Mouse (Mus musculus) stomach, postnatal 0 days (tissue): ENCODE measurements at regions not wholly inside any gene's neighbourhood (a gene's known extent, or its start where the extent isn't known, plus 50 kb on each side); places are given as distances from the start of the nearest gene placed in this dataset.
A peak's percentile ranks its signal among the peaks of the same experiment; 100 is the strongest.
"Not testable (repeated sequence)": the region's sequence is repeated elsewhere in the genome, so short reads cannot be mapped to it uniquely, and the experiment has no call there.

Experiments
- ATAC-seq: fragments of 200-750 bp; cut with Nextera tagmentation; 2 replicates; pipeline ENCODE4 v1.8.0; 2017; ENCODE audit not compliant: low FRiP score, low TSS enrichment
- DNase-seq: peaks from one replicate; pipeline ENCODE4 v3.0.0-alpha.2; 2016; ENCODE audit warnings: low spot score
- H3K27ac ChIP-seq: fragments of 300-500 bp; sonication (generic); replicated peaks from 2 replicates; pipeline ENCODE4 v1.5.1; 2014; ENCODE audit warnings: mild to moderate bottlenecking, control low read depth
- H3K27me3 ChIP-seq: fragments of 300-500 bp; sonication (generic); 2 replicates; pipeline ENCODE4 v1.6.1; 2014; ENCODE audit warnings: low read length; ENCODE audit not compliant: control insufficient read depth, insufficient read depth
- H3K36me3 ChIP-seq: fragments of 300-500 bp; sonication (generic); 2 replicates; pipeline ENCODE4 v1.6.1; 2014; ENCODE audit warnings: low read length, mixed read lengths; ENCODE audit not compliant: control insufficient read depth, insufficient read depth
- H3K4me1 ChIP-seq: fragments of 300-500 bp; sonication (generic); replicated peaks from 2 replicates; pipeline ENCODE4 v1.6.1; 2014; ENCODE audit warnings: antibody characterized with exemption; ENCODE audit not compliant: control insufficient read depth, insufficient read depth
- H3K4me2 ChIP-seq: fragments of 300-500 bp; sonication (generic); replicated peaks from 2 replicates; pipeline ENCODE4 v1.6.1; 2014; ENCODE audit warnings: low read depth, mild to moderate bottlenecking, control low read depth, moderate library complexity
- H3K4me3 ChIP-seq: fragments of 300-500 bp; sonication (generic); 2 replicates; pipeline ENCODE4 v1.5.1; 2014; ENCODE audit warnings: low read depth, low read length, control low read depth
- H3K9ac ChIP-seq: fragments of 300-500 bp; sonication (generic); 2 replicates; pipeline ENCODE4 v1.6.1; 2014; ENCODE audit warnings: mild to moderate bottlenecking, low read length, control low read depth, mixed read lengths
- H3K9me3 ChIP-seq: fragments of 300-500 bp; sonication (generic); 2 replicates; pipeline ENCODE4 v1.6.1; 2016; ENCODE audit warnings: low read length; ENCODE audit not compliant: control insufficient read depth
- CTCF ChIP-seq: IDR thresholded peaks from 2 replicates; pipeline ENCODE4 v1.5.1; 2016; ENCODE audit warnings: antibody characterized with exemption, low read depth, mild to moderate bottlenecking, moderate library complexity
- WGBS: fragments of 180-500 bp; shearing (Covaris S2); extraction: QIAGEN DNeasy Blood & Tissue Kit; methylation state at CpG from one replicate; pipeline ENCODE4 v1.1.7; 2014; 5-methylcytosine and 5-hydroxymethylcytosine counted together

DNA sequence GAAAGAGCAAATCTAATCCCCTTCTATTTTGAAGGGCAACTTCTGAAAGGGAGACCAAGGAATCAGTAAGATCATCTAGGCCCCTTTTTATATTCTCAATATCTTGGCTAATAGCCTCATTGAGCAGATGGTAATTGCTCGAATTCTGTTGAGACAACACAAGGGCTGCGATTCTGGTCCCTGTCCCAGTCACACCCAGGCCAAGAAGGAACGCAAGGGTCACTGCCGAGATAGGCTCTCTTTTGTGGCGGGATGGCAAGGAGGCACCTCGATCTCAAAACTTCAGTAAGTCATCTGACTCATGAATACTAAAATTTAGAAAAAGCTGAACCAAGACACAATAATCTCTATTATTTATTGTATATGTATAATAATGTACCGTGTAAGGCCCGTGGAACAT lies 68.6 kb upstream of the Zfp709 start:
- not testable (repeated sequence) for DNase-seq, H3K9ac ChIP-seq, H3K4me2 ChIP-seq, H3K27ac ChIP-seq, H3K36me3 ChIP-seq, ATAC-seq, H3K9me3 ChIP-seq, H3K27me3 ChIP-seq, H3K4me1 ChIP-seq, H3K4me3 ChIP-seq
- 90% methylated on average over 8 of the region's 8 CpGs for WGBS

DNA sequence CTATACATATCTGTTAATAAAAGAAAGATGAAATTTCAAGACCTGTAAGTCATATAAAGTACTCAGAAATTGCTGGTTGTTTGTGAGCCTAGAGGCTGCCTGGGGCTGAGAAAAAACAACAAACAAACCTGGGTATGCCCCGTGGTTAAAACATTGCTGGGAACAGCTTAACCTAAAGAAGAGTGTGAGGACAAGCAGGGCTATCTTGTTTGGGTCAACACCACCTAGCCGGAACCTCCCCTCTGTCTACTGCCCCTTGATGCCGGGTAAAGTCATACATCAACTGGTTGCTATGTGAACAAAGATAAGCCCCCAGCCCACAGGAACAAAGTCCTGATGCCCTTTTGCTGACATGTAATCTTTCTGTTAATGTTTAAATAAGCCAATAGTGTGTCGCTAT lies 74.0 kb upstream of the Zfp709 start:
- H3K27ac ChIP-seq, H3K9ac ChIP-seq, H3K27me3 ChIP-seq, H3K36me3 ChIP-seq, H3K4me2 ChIP-seq, DNase-seq, H3K4me1 ChIP-seq, ATAC-seq, H3K9me3 ChIP-seq, H3K4me3 ChIP-seq: not testable (repeated sequence)
- 19% methylated on average over 3 of the region's 4 CpGs for WGBS

DNA sequence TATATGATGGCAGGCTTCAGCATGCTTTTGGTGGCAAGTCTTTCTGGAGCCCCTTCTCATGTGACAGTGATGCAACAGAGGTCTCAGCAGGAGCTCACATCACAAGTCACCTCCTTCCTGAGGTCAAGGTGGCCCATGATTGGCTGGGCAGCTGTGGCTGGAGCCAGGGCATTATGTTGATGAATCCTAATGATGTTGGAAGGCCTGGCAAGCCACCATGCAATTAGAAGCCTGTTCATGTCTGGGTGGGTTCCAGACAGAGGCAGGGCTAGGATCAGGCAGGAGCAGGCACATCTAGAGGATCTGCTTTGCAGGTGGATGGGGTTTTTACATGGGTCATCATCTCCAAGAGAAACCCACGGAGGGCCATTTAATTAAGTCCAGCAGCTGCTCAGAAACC lies 77.2 kb upstream of the Zfp709 start:
- not testable (repeated sequence) for H3K4me2 ChIP-seq, DNase-seq, H3K36me3 ChIP-seq, H3K9me3 ChIP-seq, H3K27me3 ChIP-seq, H3K4me3 ChIP-seq, H3K9ac ChIP-seq, H3K27ac ChIP-seq, ATAC-seq, H3K4me1 ChIP-seq
- 84% methylated on average over 1 of the region's 1 CpGs for WGBS

DNA sequence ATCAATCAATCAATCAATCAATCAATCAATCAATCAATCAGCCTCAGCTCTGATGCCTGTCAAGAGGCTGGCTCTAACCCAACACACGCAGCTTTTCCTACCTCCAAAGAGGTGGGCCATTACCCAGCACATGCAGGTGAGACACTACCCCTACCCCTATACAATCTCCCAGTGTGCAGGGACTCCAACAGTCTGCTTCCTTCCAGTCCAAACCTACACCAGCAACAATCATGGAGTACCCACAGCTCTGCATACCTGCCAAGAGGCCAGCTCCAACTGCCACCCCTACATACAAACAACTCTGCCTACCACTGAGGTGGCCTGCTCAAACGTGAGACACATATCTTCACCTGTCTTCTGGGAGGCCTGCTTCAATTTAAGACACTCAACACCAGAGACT lies 76.7 kb upstream of the Fcho1 start:
- not testable (repeated sequence) for H3K9me3 ChIP-seq, H3K4me3 ChIP-seq, H3K27me3 ChIP-seq, H3K9ac ChIP-seq, DNase-seq, H3K4me1 ChIP-seq, H3K4me2 ChIP-seq, H3K27ac ChIP-seq, H3K36me3 ChIP-seq
- ATAC-seq: peak; percentile 77
- WGBS: 66% methylated on average over 2 of the region's 2 CpGs

DNA sequence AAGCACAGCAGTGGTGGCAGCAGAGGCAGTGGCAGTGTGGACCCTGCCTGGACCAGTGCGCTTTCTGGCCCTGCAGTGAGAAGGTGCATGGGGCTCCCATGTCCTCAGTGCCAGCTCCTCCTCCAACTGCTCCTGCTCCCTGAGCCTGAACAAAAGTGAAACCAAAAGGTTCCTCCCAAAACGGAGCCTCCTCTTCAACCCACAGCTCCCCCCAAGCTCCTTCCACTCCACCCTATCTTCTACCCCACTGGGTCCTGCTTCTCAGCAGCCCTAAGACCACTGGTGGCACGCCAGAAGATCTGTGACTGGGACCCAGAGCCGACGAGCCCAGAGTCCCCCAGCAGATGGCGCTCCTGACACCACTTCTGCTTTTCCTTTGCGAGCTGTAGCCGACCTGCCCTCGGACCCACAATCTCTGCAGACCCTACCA lies 63.5 kb upstream of the Fcho1 start:
- not testable (repeated sequence) for H3K27me3 ChIP-seq, DNase-seq, H3K4me2 ChIP-seq, H3K9ac ChIP-seq, H3K4me1 ChIP-seq, H3K9me3 ChIP-seq, H3K27ac ChIP-seq, H3K4me3 ChIP-seq, H3K36me3 ChIP-seq
- peak; percentile 59 for ATAC-seq
- 0 out of 2 replicates have a peak, but pooled peaks have one; percentile 19 for TF ChIP-seq CTCF
- 0% methylated on average over 2 of the region's 9 CpGs for WGBS

DNA sequence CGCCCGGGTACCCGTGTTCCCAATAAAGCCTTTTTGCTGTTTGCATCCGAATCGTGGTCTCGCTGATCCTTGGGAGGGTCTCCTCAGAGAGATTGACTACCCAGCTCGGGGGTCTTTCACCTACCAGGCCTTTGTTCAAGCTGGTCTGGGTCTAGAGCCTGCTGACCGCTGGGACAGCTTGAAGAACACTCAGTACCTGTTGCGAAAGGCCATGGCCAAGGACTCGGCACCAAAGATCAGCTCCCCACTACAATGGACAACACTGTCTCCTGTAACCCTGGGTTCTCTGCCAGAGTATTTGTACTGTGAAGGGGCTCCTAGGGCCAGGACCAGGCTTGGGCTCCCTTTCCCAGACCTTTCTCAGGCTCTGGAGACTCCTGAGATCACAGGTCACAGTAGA lies 55.1 kb upstream of the Fcho1 start:
- H3K27me3 ChIP-seq, H3K4me2 ChIP-seq, H3K9me3 ChIP-seq, H3K27ac ChIP-seq, H3K9ac ChIP-seq, ATAC-seq, H3K4me3 ChIP-seq, H3K36me3 ChIP-seq, DNase-seq, H3K4me1 ChIP-seq: not testable (repeated sequence)
- 88% methylated on average over 8 of the region's 10 CpGs for WGBS

DNA sequence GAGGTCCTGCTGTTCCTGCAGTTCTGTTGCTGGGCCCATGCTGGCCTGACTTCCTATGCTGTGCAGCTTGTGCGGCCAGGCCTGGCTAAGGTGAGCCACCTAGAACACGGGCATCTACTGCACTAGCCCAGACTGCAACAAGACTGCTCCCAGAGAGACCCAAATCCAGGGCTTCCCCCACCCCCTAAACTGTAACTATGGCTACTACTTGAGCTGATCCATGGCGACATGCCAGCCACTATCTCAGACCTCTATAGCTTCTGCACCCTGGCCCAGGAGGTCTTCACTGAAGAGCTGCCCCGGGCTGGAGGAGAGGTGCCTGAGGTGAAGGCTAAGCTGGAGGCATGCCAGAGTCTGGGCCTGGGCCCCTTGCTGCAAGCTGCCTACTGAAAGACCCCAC lies 54.3 kb upstream of the Fcho1 start:
- H3K4me3 ChIP-seq, H3K27ac ChIP-seq, H3K4me2 ChIP-seq, H3K9ac ChIP-seq, H3K9me3 ChIP-seq, DNase-seq, H3K36me3 ChIP-seq, H3K4me1 ChIP-seq, H3K27me3 ChIP-seq: not testable (repeated sequence)
- ATAC-seq: peak; percentile 52; the same call in 1 of the 2 replicates
- 100% methylated on average over 1 of the region's 4 CpGs for WGBS

DNA sequence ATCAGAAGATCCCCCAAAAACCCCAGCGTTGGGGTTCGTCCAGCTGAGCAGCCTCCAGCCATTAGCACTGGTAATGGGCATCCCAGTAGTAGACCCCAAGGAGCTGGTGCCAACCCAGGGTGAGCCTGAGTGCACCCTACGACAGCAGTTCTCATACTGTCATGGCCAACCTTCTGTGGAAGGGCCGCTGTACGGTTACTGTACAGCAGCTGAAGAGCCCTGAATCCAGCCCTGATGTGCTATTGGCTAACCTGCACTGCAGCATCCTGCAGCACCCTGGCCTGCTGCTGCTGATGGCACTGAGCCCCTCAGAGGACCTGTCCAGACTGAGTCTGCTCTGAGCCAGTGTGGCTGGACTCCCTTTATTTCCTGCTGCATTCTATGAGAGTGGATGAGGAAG lies 53.9 kb upstream of the Fcho1 start:
- not testable (repeated sequence) for H3K27me3 ChIP-seq, H3K36me3 ChIP-seq, H3K27ac ChIP-seq, H3K9ac ChIP-seq, H3K4me1 ChIP-seq, DNase-seq, H3K4me3 ChIP-seq, H3K9me3 ChIP-seq, H3K4me2 ChIP-seq
- peak; percentile 35; the same call in 1 of the 2 replicates for ATAC-seq
- WGBS: 90% methylated on average over 5 of the region's 5 CpGs
